Mouse (Mus musculus): ENCODE results near the gene Hdac7. TPM values are rescaled to one million over a fixed set of nuclear protein-coding genes. Genes with fewer than 3 reads are reported as not detected.

The Hdac7 gene
- polyA plus RNA-seq, 1 experiment from 2014 or later: 24.1 TPM

GRCm38 (mm10) chr15:97789761-97790505, 54.4 kb downstream of the Hdac7 start:
- Histone ChIP-seq H3K36me3 (replicated peaks) (peaks cover 28% of the 10 kb centered on the region), H3K4me1 (peaks cover 18% of the 10 kb centered on the region), H3K9ac (no peak overlapping the region), H3K4me2 (no peak overlapping the region), H3K27me3 (no peaks in the 10 kb centered on the region), H3K27ac (no peak overlapping the region), H3K9me3 (no peaks in the 10 kb centered on the region), H3K4me3 (replicated peaks) (no peak overlapping the region)
- ATAC-seq (ENCODE audit: low FRiP score): no peak
- WGBS: 55% methylated on average over 20 of the region's 20 CpGs

- WGBS: 59% methylated on average over 6 of the region's 6 CpGs
- peaks cover 21% of the 10 kb centered on the region for H3K4me1 ChIP-seq
- no peak overlapping the region for H3K4me2 ChIP-seq
- ATAC-seq (ENCODE audit: low FRiP score): no peak
- no peak overlapping the region for H3K4me3 ChIP-seq (replicated peaks)
- H3K36me3 ChIP-seq (replicated peaks): peaks cover 17% of the 10 kb centered on the region
- H3K27ac ChIP-seq: peak overlapping the region; percentile 14; the same call in 1 of the 2 replicates
- H3K27me3 ChIP-seq: no peaks in the 10 kb centered on the region
- H3K9ac ChIP-seq: no peak overlapping the region
- no peaks in the 10 kb centered on the region for H3K9me3 ChIP-seq
These were observed 55.5 kb downstream of the Hdac7 start for GRCm38 (mm10) chr15:97788821-97789220.

GRCm38 (mm10) chr15:97787799-97788667, 56.3 kb downstream of the Hdac7 start:
- Histone ChIP-seq H3K4me2 (no peak overlapping the region), H3K9me3 (no peaks in the 10 kb centered on the region), H3K4me1 (peaks cover 21% of the 10 kb centered on the region), H3K27me3 (peaks cover 3% of the 10 kb centered on the region; the same call in 1 of the 2 replicates), H3K36me3 (replicated peaks) (peaks cover 9% of the 10 kb centered on the region), H3K9ac (no peak overlapping the region), H3K4me3 (replicated peaks) (no peak overlapping the region), H3K27ac (no peak overlapping the region)
- ATAC-seq (ENCODE audit: low FRiP score): no peak
- WGBS: 68% methylated on average over 19 of the region's 19 CpGs

- no peak for ATAC-seq (ENCODE audit: low FRiP score)
- Histone ChIP-seq H3K36me3 (replicated peaks) (0 out of 2 replicates have a peak, but pooled peaks cover 5% of the 10 kb centered on the region), H3K9me3 (no peaks in the 10 kb centered on the region), H3K9ac (no peak overlapping the region), H3K4me3 (replicated peaks) (no peak overlapping the region), H3K4me2 (no peak overlapping the region), H3K27ac (no peak overlapping the region), H3K4me1 (peaks cover 27% of the 10 kb centered on the region), H3K27me3 (peaks cover 10% of the 10 kb centered on the region)
- WGBS: 87% methylated on average over 7 of the region's 7 CpGs
These were observed 57.0 kb downstream of the Hdac7 start for GRCm38 (mm10) chr15:97787148-97787798.

GRCm38 (mm10) chr15:97786412-97787112, 57.7 kb downstream of the Hdac7 start:
- 82% methylated on average over 10 of the region's 10 CpGs for WGBS
- Histone ChIP-seq H3K4me1 (peaks cover 34% of the 10 kb centered on the region), H3K27me3 (peaks cover 18% of the 10 kb centered on the region), H3K9me3 (no peaks in the 10 kb centered on the region), H3K9ac (no peak overlapping the region), H3K27ac (no peak overlapping the region), H3K36me3 (replicated peaks) (0 out of 2 replicates have a peak, but pooled peaks cover 5% of the 10 kb centered on the region), H3K4me2 (no peak overlapping the region), H3K4me3 (replicated peaks) (no peak overlapping the region)
- no peak for ATAC-seq (ENCODE audit: low FRiP score)

- Histone ChIP-seq H3K4me1 (peaks cover 34% of the 10 kb centered on the region), H3K9me3 (no peaks in the 10 kb centered on the region), H3K27ac (no peak overlapping the region), H3K36me3 (replicated peaks) (0 out of 2 replicates have a peak, but pooled peaks cover 1% of the 10 kb centered on the region), H3K27me3 (peaks cover 22% of the 10 kb centered on the region), H3K4me3 (replicated peaks) (no peak overlapping the region), H3K4me2 (no peak overlapping the region), H3K9ac (no peak overlapping the region)
- ATAC-seq (ENCODE audit: low FRiP score): no peak
- 87% methylated on average over 9 of the region's 9 CpGs for WGBS
These were observed 58.4 kb downstream of the Hdac7 start for GRCm38 (mm10) chr15:97785731-97786411.

- Histone ChIP-seq H3K4me3 (replicated peaks) (peak overlapping the region; percentile 67), H3K9me3 (no peaks in the 10 kb centered on the region), H3K27me3 (peaks cover 25% of the 10 kb centered on the region), H3K4me1 (peaks cover 34% of the 10 kb centered on the region), H3K4me2 (peak overlapping the region; percentile 82), H3K9ac (peak overlapping the region; percentile 77), H3K27ac (0 out of 2 replicates have a peak overlapping the region, but pooled peaks have one; percentile 33), H3K36me3 (replicated peaks) (no peaks in the 10 kb centered on the region)
- WGBS: 4% methylated on average over 45 of the region's 45 CpGs
- ATAC-seq (ENCODE audit: low FRiP score): peak; percentile 66
These were observed 59.6 kb downstream of the Hdac7 start for GRCm38 (mm10) chr15:97784561-97785161.

DNA sequence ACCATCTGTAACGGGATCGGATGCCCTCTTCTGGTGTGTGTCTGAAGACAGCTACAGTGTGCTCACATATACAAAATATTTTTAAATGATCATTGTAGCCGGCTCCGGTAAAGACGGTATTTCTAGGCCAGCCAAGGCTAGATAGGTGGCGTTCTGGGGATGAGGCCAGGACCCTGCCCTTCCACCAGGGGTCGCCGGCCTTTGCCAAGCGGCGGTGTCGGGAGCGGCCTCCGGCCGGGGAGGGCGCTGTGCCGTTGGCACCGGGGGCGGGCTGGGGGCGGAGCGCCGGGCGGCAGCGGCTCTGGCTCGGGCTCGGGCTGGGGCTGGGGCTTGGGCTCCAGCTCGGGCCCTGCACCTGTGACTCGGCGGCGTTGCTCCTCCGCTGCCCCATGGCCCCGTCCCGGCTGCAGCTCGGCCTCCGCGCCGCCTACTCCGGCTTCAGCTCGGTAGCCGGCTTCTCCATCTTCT, 60.2 kb downstream of the Hdac7 start:
- H3K9ac ChIP-seq: peak overlapping the region; percentile 77
- H3K36me3 ChIP-seq (replicated peaks): no peaks in the 10 kb centered on the region
- peaks cover 34% of the 10 kb centered on the region for H3K4me1 ChIP-seq
- H3K27ac ChIP-seq: 0 out of 2 replicates have a peak overlapping the region, but pooled peaks have one; percentile 33
- 5% methylated on average over 27 of the region's 39 CpGs for WGBS
- peak overlapping the region; percentile 67 for H3K4me3 ChIP-seq (replicated peaks)
- peak overlapping the region; percentile 82 for H3K4me2 ChIP-seq
- H3K9me3 ChIP-seq: no peaks in the 10 kb centered on the region
- peak; percentile 86 for ATAC-seq (ENCODE audit: low FRiP score)
- H3K27me3 ChIP-seq: peaks cover 25% of the 10 kb centered on the region

GRCm38 (mm10) chr15:97782749-97783105, 61.6 kb downstream of the Hdac7 start:
- peaks cover 25% of the 10 kb centered on the region for H3K27me3 ChIP-seq
- no peak overlapping the region for H3K9ac ChIP-seq
- no peak overlapping the region for H3K27ac ChIP-seq
- no peak for ATAC-seq (ENCODE audit: low FRiP score)
- 5% methylated on average over 9 of the region's 9 CpGs for WGBS
- H3K4me3 ChIP-seq (replicated peaks): no peak overlapping the region
- H3K4me1 ChIP-seq: peaks cover 21% of the 10 kb centered on the region
- no peaks in the 10 kb centered on the region for H3K36me3 ChIP-seq (replicated peaks)
- peak overlapping the region; percentile 28 for H3K4me2 ChIP-seq
- H3K9me3 ChIP-seq: no peaks in the 10 kb centered on the region

DNA sequence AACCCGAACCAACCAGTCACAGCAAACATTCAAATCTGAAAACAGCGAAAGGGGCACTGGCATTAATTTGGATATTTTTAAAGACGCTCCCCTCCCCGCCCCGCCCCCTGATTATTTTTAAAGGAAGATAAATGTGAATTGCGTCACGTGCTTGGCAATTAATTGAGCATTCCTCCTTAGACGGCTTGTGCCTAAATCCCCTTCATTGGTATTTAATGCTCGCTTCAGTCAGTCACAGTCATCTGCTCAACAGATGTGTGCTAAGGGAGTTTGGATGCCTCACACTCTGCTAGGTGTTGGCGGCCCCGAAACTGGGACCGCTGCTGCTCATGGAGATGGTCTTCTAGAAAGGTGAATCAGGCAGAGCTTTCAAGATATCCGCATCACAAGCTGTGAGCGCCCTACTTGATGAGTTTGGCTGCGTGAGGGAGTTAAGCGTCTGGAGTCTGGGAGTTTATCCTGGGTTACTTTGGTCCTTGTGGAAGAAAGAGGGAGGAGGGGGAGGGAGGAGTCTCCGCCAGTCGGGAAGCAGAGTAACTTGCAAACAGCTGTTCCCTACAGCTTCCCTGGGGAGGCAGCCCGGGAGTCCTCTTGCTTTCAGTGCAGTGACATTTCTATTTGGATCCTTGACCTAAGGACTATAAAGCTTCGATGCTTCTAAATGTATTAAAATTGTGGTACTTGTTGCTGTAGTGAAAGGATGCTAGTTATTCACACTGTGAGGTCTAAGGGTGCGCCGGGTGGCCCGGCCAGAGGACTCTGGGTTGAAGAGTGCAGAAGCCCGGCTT, 62.1 kb downstream of the Hdac7 start:
- peak overlapping the region; percentile 28 for H3K4me2 ChIP-seq

More for the DNA sequence above, 62.1 kb downstream of the Hdac7 start:
- Histone ChIP-seq H3K27ac (no peak overlapping the region), H3K27me3 (peaks cover 25% of the 10 kb centered on the region), H3K9me3 (no peaks in the 10 kb centered on the region), H3K4me3 (replicated peaks) (no peak overlapping the region), H3K36me3 (replicated peaks) (no peaks in the 10 kb centered on the region), H3K4me1 (peaks cover 21% of the 10 kb centered on the region), H3K9ac (no peak overlapping the region)
- WGBS: 7% methylated on average over 24 of the region's 24 CpGs
- ATAC-seq (ENCODE audit: low FRiP score): no peak
